8 mouse cellular contexts compared by ENCODE assay signal in genomic region chr9:42520587-42521084, GRCm38 (mm10). TPM values are rescaled to one million over a fixed set of nuclear protein-coding genes. Genes with fewer than 3 reads are reported as not detected.
A peak's percentile ranks its signal among the peaks of the same experiment; 100 is the strongest.
DNase-seq lines count a peak whose midpoint lies in the region; ATAC-seq and TF ChIP-seq lines count a peak whose summit lies in the region.

No protein-coding gene starts in this region.

- peak overlapping the region; percentile 77 for H3K27ac ChIP-seq in forebrain, embryonic 15.5 days (replicated peaks)
- H3K27ac ChIP-seq in hindbrain, embryonic 16.5 days (ENCODE audit: low read depth, low read length), result peak overlapping the region; percentile 36; the same call in 1 of the 2 replicates
- H3K27ac ChIP-seq in left cerebral cortex, adult 2 months, result peak overlapping the region; percentile 48; the same call in 1 of the 2 replicates

- intact Hi-C loops in left cerebral cortex, adult 2 months (cut with DNase I), result no loop called here

- H3K27me3 ChIP-seq in forebrain, embryonic 15.5 days, result no peaks in the 10 kb centered on the region
- 0 out of 2 replicates have a peak, but pooled peaks cover 2% of the 10 kb centered on the region for H3K27me3 ChIP-seq in hindbrain, embryonic 16.5 days (replicated peaks; ENCODE audit: control insufficient read depth, insufficient read depth, low read length)

- no peak; the same call in 1 of the 2 replicates for TF ChIP-seq CTCF in left cerebral cortex, adult 2 months (IDR thresholded peaks at IDR 0.05)

- no peaks in the 10 kb centered on the region for H3K36me3 ChIP-seq in forebrain, embryonic 15.5 days
- H3K36me3 ChIP-seq in hindbrain, embryonic 16.5 days (ENCODE audit: control insufficient read depth, insufficient read depth, low read length), result no peaks in the 10 kb centered on the region

- peak; percentile 56 for DNase-seq in T-cell, adult 2 months (ENCODE audit: low spot score)
- DNase-seq in cerebellum, adult 11-12 months, result peak; percentile 51
- peak; percentile 38 to 46 for DNase-seq in left cerebral cortex, adult 2 months (ENCODE audit: extremely low spot score in 1 of 2, low spot score in 2 of 2)
- DNase-seq in right cerebral cortex, postnatal 4 days, result peak; percentile 63
- DNase-seq in urinary bladder, postnatal 10 days (ENCODE audit: low spot score), result no peak

- WGBS in forebrain, embryonic 15.5 days, result under 1% methylated on average over 36 of the region's 36 CpGs
- WGBS in hindbrain, embryonic 16.5 days, result 4% methylated on average over 36 of the region's 36 CpGs

- peak overlapping the region; percentile 75 for H3K4me2 ChIP-seq in forebrain, embryonic 15.5 days (replicated peaks)
- peak overlapping the region; percentile 69 for H3K4me2 ChIP-seq in hindbrain, embryonic 16.5 days (ENCODE audit: low read length)

- peak; percentile 92 for ATAC-seq in forebrain, embryonic 15.5 days (replicated peaks)
- ATAC-seq in hindbrain, embryonic 16.5 days, result peak; percentile 87
- ATAC-seq in megakaryocyte progenitor cell, adult 5-6 weeks (replicated peaks; ENCODE audit: poor library complexity), result peak; percentile 48; the same call in 1 of the 2 replicates

- no peaks in the 10 kb centered on the region for H3K9me3 ChIP-seq in forebrain, embryonic 15.5 days
- H3K9me3 ChIP-seq in hindbrain, embryonic 16.5 days (ENCODE audit: control insufficient read depth, low read length), result no peaks in the 10 kb centered on the region

- peak overlapping the region; percentile 43 for H3K9ac ChIP-seq in forebrain, embryonic 15.5 days (replicated peaks)
- H3K9ac ChIP-seq in hindbrain, embryonic 16.5 days (ENCODE audit: low read depth, low read length), result peak overlapping the region; percentile 56

- peak overlapping the region; percentile 40 for H3K4me3 ChIP-seq in forebrain, embryonic 15.5 days
- peak overlapping the region; percentile 33 for H3K4me3 ChIP-seq in hindbrain, embryonic 16.5 days (ENCODE audit: low read length)
- H3K4me3 ChIP-seq in left cerebral cortex, adult 2 months, result peak overlapping the region; percentile 44

- H3K4me1 ChIP-seq in forebrain, embryonic 15.5 days, result peaks cover 11% of the 10 kb centered on the region
- H3K4me1 ChIP-seq in hindbrain, embryonic 16.5 days (ENCODE audit: control insufficient read depth, insufficient read depth, low read depth, low read length), result peaks cover 6% of the 10 kb centered on the region

RNA-seq across cellular contexts. Expression of gene Tbcel, which starts 13.0 kb away (rescaled TPM):
- 5.3 and 5.4 TPM in 2 replicates for polyA plus RNA-seq in forebrain, embryonic 15.5 days (2015; fragmentation: Nextera tagmentation; extraction: Ambion mirVana)
- polyA plus RNA-seq in hindbrain, embryonic 16.5 days (2015; fragmentation: Nextera tagmentation; extraction: Ambion mirVana), result 4.3 and 4.4 TPM in 2 replicates
- total RNA-seq in left cerebral cortex, adult 2 months (2021), result 10 to 100 TPM; 48.6 to 48.9 TPM
- 10.6 and 11.2 TPM in 2 replicates for total RNA-seq in megakaryocyte progenitor cell, adult 5-6 weeks (2015)
- 10.9 and 12.2 TPM in 2 replicates for total RNA-seq in megakaryocyte progenitor cell, adult 5-6 weeks (2017)
